Mouse (Mus musculus): ENCODE data around the gene Iqcf1. TPM values are rescaled to one million over a fixed set of nuclear protein-coding genes. Genes with fewer than 3 reads are reported as not detected.

Gene Iqcf1
- polyA plus RNA-seq, 1 experiment from 2014 or later = not detected

DNA sequence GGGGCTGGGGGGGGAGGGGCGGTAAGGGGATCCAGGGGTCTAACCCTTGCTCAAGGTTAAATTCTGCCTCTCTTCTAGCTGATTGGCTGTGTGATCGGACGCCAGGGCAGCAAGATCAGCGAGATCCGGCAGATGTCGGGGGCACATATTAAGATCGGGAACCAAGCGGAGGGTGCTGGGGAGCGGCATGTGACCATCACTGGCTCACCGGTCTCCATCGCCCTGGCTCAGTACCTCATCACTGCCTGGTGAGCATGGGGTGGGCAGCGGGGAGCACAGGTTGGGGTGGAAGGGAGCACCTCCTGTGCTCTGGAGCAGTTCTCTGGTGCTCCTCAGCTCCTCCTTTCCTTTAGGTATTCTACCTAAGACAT, 37.4 kb upstream of the Iqcf1 start:
- 93% methylated on average over 12 of the region's 12 CpGs for WGBS
- Histone ChIP-seq H3K4me2 (ENCODE audit: low read depth, low read length) (no peak overlapping the region), H3K9ac (replicated peaks; ENCODE audit: low read depth, low read length) (no peak overlapping the region), H3K4me1 (ENCODE audit: control insufficient read depth, insufficient read depth, low read length) (peaks cover 30% of the 10 kb centered on the region), H3K27ac (ENCODE audit: low read depth, low read length) (no peak overlapping the region), H3K36me3 (ENCODE audit: control insufficient read depth, insufficient read depth, low read length) (peaks cover 41% of the 10 kb centered on the region), H3K4me3 (ENCODE audit: low read depth, low read length) (no peak overlapping the region), H3K27me3 (ENCODE audit: control insufficient read depth, insufficient read depth, low read length) (no peaks in the 10 kb centered on the region), H3K9me3 (ENCODE audit: control insufficient read depth, low read length) (no peaks in the 10 kb centered on the region)
- no peak for ATAC-seq (ENCODE audit: low read depth)

DNA sequence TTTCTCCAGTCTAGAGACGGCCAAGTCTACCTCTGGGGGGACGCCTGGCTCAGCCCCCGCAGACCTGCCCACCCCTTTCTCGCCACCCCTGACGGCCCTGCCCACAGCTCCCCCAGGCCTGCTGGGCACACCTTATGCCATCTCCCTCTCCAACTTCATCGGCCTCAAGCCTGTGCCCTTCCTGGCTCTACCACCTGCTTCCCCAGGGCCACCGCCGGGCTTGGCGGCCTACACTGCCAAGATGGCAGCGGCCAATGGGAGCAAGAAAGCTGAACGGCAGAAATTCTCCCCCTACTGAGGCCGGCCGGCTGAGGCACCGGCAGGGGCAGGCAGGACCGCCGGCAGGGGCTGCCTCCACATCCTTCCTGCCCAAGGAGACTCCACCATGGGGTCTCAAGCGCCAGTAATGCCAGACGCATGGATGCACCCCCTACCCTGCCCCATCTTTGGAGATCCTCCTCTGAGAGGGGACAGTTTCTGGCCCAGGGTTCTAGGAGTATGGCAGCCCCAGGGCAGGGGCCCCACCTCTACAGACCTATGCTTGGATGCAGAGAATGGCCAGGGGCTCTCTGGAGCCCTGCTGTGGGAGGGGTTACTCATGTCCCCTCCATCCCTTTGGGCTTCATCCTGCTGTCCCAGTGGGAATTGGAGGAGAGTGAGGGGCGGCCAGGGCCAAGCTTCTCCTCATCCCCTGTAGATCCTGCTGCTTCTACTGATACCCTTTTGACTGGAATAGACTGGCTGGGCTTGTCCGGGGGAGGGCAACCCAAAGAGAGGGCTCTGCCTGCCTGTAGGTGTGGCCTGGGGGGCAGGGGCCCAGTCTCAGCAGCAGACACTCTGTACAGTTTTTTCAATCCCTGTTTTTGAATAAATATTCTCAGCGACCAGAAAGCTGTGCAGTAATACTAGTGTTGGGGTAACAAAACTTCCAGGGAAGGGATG, 36.4 kb upstream of the Iqcf1 start:
- peaks cover 40% of the 10 kb centered on the region for H3K36me3 ChIP-seq (ENCODE audit: control insufficient read depth, insufficient read depth, low read length)
- no peak for ATAC-seq (ENCODE audit: low read depth)
- H3K27me3 ChIP-seq (ENCODE audit: control insufficient read depth, insufficient read depth, low read length) = no peaks in the 10 kb centered on the region
- 78% methylated on average over 21 of the region's 21 CpGs for WGBS
- H3K9me3 ChIP-seq (ENCODE audit: control insufficient read depth, low read length) = no peaks in the 10 kb centered on the region
- peaks cover 24% of the 10 kb centered on the region for H3K4me1 ChIP-seq (ENCODE audit: control insufficient read depth, insufficient read depth, low read length)
- no peak overlapping the region for H3K4me3 ChIP-seq (ENCODE audit: low read depth, low read length)
- H3K27ac ChIP-seq (ENCODE audit: low read depth, low read length) = no peak overlapping the region
- H3K9ac ChIP-seq (replicated peaks; ENCODE audit: low read depth, low read length) = no peak overlapping the region
- no peak overlapping the region for H3K4me2 ChIP-seq (ENCODE audit: low read depth, low read length)

DNA sequence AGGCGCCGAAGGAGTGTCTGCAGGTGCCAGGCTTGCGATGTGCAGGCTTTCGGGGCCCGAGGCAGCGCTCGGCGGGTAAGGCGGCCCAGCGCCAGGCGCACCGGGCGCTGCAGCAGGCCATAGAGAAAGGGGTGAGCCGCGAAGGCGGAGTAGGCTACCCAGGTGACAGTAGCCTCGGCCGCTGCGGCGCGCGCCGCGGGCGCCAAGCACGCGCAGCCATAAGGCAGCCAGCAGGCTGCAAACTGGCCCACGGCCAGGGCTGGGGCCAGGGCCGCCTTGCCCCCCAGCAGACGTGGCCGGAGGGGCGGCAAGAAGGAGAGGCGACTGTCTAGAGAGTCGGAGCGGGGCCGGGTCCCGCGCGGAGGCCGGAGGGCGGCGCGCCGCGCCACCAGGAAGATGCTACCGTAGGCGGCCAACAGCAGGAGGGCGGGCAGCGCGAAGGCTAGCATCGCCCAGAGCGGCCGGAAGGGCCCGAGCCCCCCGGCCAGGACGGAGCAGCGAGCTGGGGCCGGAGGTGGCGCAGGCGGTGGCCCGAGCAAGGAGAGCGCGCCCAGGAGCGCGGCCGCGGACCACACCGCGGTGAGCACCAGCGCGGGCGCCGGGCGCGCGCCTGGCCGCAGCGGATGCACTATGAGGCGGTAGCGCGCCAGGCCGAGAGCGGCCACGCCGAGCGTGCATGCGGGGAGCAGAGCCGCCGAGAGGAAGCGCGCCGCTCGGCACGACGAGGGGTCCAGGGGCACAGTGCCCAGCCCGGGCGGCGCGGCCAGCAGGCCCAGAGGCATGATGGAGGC, 34.8 kb upstream of the Iqcf1 start:
- peak; percentile 76 for ATAC-seq (ENCODE audit: low read depth)
- Histone ChIP-seq H3K36me3 (ENCODE audit: control insufficient read depth, insufficient read depth, low read length) (peaks cover 37% of the 10 kb centered on the region), H3K4me2 (ENCODE audit: low read depth, low read length) (peak overlapping the region; percentile 97), H3K9ac (replicated peaks; ENCODE audit: low read depth, low read length) (peak overlapping the region; percentile 77), H3K27me3 (ENCODE audit: control insufficient read depth, insufficient read depth, low read length) (no peaks in the 10 kb centered on the region), H3K4me3 (ENCODE audit: low read depth, low read length) (peak overlapping the region; percentile 50), H3K9me3 (ENCODE audit: control insufficient read depth, low read length) (no peaks in the 10 kb centered on the region), H3K27ac (ENCODE audit: low read depth, low read length) (peak overlapping the region; percentile 89), H3K4me1 (ENCODE audit: control insufficient read depth, insufficient read depth, low read length) (peaks cover 18% of the 10 kb centered on the region)
- WGBS = under 1% methylated on average over 89 of the region's 99 CpGs

DNA sequence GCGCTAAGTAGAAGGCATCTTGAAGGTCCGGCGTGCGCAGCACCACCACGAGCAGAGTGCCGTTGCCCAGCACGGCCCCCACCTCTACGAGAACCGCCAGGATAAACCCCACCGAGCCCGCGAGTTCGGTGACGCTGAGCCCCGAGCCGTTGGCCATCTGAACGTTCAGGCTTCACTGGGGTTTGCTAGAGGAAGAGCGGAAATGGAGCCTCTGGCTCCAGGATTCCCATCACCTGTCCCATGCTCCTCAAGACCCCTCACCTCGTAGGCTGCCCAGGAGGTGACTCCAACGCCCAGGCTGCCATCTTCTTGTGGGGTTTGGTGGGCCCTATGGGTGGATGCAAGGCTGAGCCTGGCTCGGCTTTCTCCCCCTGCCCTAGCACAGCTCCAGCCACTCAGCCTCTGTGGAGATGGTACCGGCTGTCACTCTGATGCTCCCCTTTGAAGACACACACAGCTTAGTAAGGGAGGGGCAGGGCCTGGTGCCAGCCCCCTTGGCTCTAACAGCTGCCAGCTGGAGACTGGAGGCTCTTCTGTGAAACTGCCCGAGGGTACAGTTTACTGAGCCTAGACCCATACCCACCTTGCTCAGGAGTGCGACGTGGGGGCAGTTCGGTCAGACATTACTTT, 34.1 kb upstream of the Iqcf1 start, which contains the start of gene Gpr62:
Gene Gpr62 (minus strand): TSS at position 368 of the 630 bp plus-strand sequence.
- H3K27ac ChIP-seq (ENCODE audit: low read depth, low read length) = peak within 1 kb of the TSS; percentile 89
- H3K9ac ChIP-seq (replicated peaks; ENCODE audit: low read depth, low read length) = peak within 1 kb of the TSS; percentile 77
- H3K27me3 ChIP-seq (ENCODE audit: control insufficient read depth, insufficient read depth, low read length) = no peaks in the 10 kb centered on the region
- ATAC-seq (ENCODE audit: low read depth) = peak; percentile 28
- H3K36me3 ChIP-seq (ENCODE audit: control insufficient read depth, insufficient read depth, low read length) = peaks cover 34% of the 10 kb centered on the region
- no peaks in the 10 kb centered on the region for H3K9me3 ChIP-seq (ENCODE audit: control insufficient read depth, low read length)
- peak within 1 kb of the TSS; percentile 97 for H3K4me2 ChIP-seq (ENCODE audit: low read depth, low read length)
- peaks cover 16% of the 10 kb centered on the region for H3K4me1 ChIP-seq (ENCODE audit: control insufficient read depth, insufficient read depth, low read length)
- peak within 1 kb of the TSS; percentile 50 for H3K4me3 ChIP-seq (ENCODE audit: low read depth, low read length)
- WGBS = 24% methylated on average over 26 of the region's 26 CpGs

- Histone ChIP-seq H3K36me3 (ENCODE audit: control insufficient read depth, insufficient read depth, low read length) (peaks cover 25% of the 10 kb centered on the region), H3K4me1 (ENCODE audit: control insufficient read depth, insufficient read depth, low read length) (peaks cover 16% of the 10 kb centered on the region), H3K4me3 (ENCODE audit: low read depth, low read length) (no peak overlapping the region), H3K9ac (replicated peaks; ENCODE audit: low read depth, low read length) (no peak overlapping the region), H3K4me2 (ENCODE audit: low read depth, low read length) (no peak overlapping the region), H3K27ac (ENCODE audit: low read depth, low read length) (no peak overlapping the region), H3K27me3 (ENCODE audit: control insufficient read depth, insufficient read depth, low read length) (no peaks in the 10 kb centered on the region), H3K9me3 (ENCODE audit: control insufficient read depth, low read length) (no peaks in the 10 kb centered on the region)
- no peak for ATAC-seq (ENCODE audit: low read depth)
- WGBS = 92% methylated on average over 6 of the region's 6 CpGs
Observed at GRCm38 (mm10) chr9:106466721-106467120, 33.0 kb upstream of the Iqcf1 start.

DNA sequence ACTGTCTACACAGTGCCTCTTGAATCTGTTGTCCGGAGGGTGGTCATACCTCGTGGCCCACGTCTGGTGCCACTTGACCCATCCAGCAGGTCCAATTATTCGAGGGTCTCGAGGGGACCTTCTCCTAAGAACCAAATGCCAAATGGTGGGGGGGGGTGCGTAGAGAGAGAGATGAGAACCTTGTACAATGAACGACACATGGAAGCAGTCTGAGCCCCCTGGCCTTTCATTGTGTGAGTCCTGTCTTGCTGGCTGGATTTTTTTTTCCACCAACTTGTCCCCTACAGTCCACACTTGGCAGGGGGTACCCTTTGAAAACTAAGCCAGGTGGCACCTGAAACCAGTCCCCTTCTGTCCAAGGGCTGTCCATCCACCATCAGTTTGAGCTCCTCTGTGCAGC, 32.0 kb upstream of the Iqcf1 start:
- H3K36me3 ChIP-seq (ENCODE audit: control insufficient read depth, insufficient read depth, low read length) = peaks cover 16% of the 10 kb centered on the region
- WGBS = 86% methylated on average over 7 of the region's 7 CpGs

GRCm38 (mm10) chr9:106469317-106469716, 30.4 kb upstream of the Iqcf1 start:
- Histone ChIP-seq H3K27me3 (ENCODE audit: control insufficient read depth, insufficient read depth, low read length) (no peaks in the 10 kb centered on the region), H3K9me3 (ENCODE audit: control insufficient read depth, low read length) (no peaks in the 10 kb centered on the region), H3K36me3 (ENCODE audit: control insufficient read depth, insufficient read depth, low read length) (peaks cover 3% of the 10 kb centered on the region; the same call in 1 of the 2 replicates), H3K27ac (ENCODE audit: low read depth, low read length) (no peak overlapping the region), H3K4me3 (ENCODE audit: low read depth, low read length) (no peak overlapping the region), H3K9ac (replicated peaks; ENCODE audit: low read depth, low read length) (no peak overlapping the region), H3K4me2 (ENCODE audit: low read depth, low read length) (no peak overlapping the region), H3K4me1 (ENCODE audit: control insufficient read depth, insufficient read depth, low read length) (peaks cover 17% of the 10 kb centered on the region)
- ATAC-seq (ENCODE audit: low read depth) = no peak
- 76% methylated on average over 6 of the region's 6 CpGs for WGBS

More for the DNA sequence above, 32.0 kb upstream of the Iqcf1 start:
- peaks cover 16% of the 10 kb centered on the region for H3K4me1 ChIP-seq (ENCODE audit: control insufficient read depth, insufficient read depth, low read length)
- no peak overlapping the region for H3K9ac ChIP-seq (replicated peaks; ENCODE audit: low read depth, low read length)
- no peaks in the 10 kb centered on the region for H3K27me3 ChIP-seq (ENCODE audit: control insufficient read depth, insufficient read depth, low read length)
- no peak for ATAC-seq (ENCODE audit: low read depth)
- no peak overlapping the region for H3K4me3 ChIP-seq (ENCODE audit: low read depth, low read length)
- H3K4me2 ChIP-seq (ENCODE audit: low read depth, low read length) = no peak overlapping the region
- H3K9me3 ChIP-seq (ENCODE audit: control insufficient read depth, low read length) = no peaks in the 10 kb centered on the region
- H3K27ac ChIP-seq (ENCODE audit: low read depth, low read length) = no peak overlapping the region

- WGBS = 73% methylated on average over 9 of the region's 9 CpGs
- Histone ChIP-seq H3K4me3 (ENCODE audit: low read depth, low read length) (no peak overlapping the region), H3K27ac (ENCODE audit: low read depth, low read length) (no peak overlapping the region), H3K36me3 (ENCODE audit: control insufficient read depth, insufficient read depth, low read length) (no peaks in the 10 kb centered on the region), H3K9ac (replicated peaks; ENCODE audit: low read depth, low read length) (no peak overlapping the region), H3K9me3 (ENCODE audit: control insufficient read depth, low read length) (no peaks in the 10 kb centered on the region), H3K4me1 (ENCODE audit: control insufficient read depth, insufficient read depth, low read length) (peaks cover 13% of the 10 kb centered on the region), H3K4me2 (ENCODE audit: low read depth, low read length) (no peak overlapping the region), H3K27me3 (ENCODE audit: control insufficient read depth, insufficient read depth, low read length) (no peaks in the 10 kb centered on the region)
- no peak for ATAC-seq (ENCODE audit: low read depth)
Observed at GRCm38 (mm10) chr9:106469776-106470175, 30.0 kb upstream of the Iqcf1 start.
